Mouse (Mus musculus): ENCODE measurements around the gene Phip. TPM values are rescaled to one million over a fixed set of nuclear protein-coding genes. Genes with fewer than 3 reads are reported as not detected.

The Phip gene
- polyA plus RNA-seq, 1 experiment from 2014 or later, result 136 TPM

DNA sequence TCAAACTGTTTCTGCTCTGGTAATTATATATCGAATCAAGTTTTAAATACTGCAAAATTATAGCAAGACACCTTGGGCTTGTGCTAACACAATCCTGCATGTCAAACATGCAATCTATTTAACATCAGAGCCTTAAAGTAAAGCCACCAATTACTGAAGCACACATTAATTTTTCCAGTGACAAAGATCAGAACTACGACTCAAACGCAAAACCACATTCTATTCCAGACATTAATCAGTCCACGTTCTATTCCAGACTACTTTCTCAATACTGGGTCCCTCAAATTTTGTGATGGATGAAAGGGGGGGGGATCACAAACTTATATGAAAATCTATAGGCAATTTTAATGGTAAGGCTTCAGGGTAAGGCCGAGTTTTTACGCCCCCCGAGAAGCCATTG lies 68.1 kb downstream of the Phip start:
- Histone ChIP-seq H3K4me1 (ENCODE audit: control insufficient read depth, insufficient read depth, low read length) (no peaks in the 10 kb centered on the region), H3K27me3 (ENCODE audit: control insufficient read depth, insufficient read depth, low read length) (no peaks in the 10 kb centered on the region), H3K4me2 (no peak overlapping the region), H3K36me3 (ENCODE audit: control insufficient read depth, insufficient read depth, low read length) (peaks cover 13% of the 10 kb centered on the region), H3K9ac (ENCODE audit: low read length) (no peak overlapping the region), H3K27ac (ENCODE audit: low read depth, low read length) (no peak overlapping the region), H3K4me3 (ENCODE audit: low read depth, low read length) (no peak overlapping the region), H3K9me3 (ENCODE audit: control insufficient read depth, low read length) (no peaks in the 10 kb centered on the region)
- no peak for DNase-seq (ENCODE audit: low spot score, missing footprints)
- 95% methylated on average over 7 of the region's 7 CpGs for WGBS
- ATAC-seq (ENCODE audit: low FRiP score), result no peak

GRCm38 (mm10) chr9:82888645-82889044 lies 86.7 kb downstream of the Phip start:
- no peak for ATAC-seq (ENCODE audit: low FRiP score)
- Histone ChIP-seq H3K4me2 (no peak overlapping the region), H3K4me3 (ENCODE audit: low read depth, low read length) (no peak overlapping the region), H3K9ac (ENCODE audit: low read length) (no peak overlapping the region), H3K27ac (ENCODE audit: low read depth, low read length) (no peak overlapping the region), H3K36me3 (ENCODE audit: control insufficient read depth, insufficient read depth, low read length) (peaks cover 21% of the 10 kb centered on the region), H3K9me3 (ENCODE audit: control insufficient read depth, low read length) (no peaks in the 10 kb centered on the region), H3K27me3 (ENCODE audit: control insufficient read depth, insufficient read depth, low read length) (no peaks in the 10 kb centered on the region), H3K4me1 (ENCODE audit: control insufficient read depth, insufficient read depth, low read length) (no peaks in the 10 kb centered on the region)
- DNase-seq (ENCODE audit: low spot score, missing footprints), result no peak

DNA sequence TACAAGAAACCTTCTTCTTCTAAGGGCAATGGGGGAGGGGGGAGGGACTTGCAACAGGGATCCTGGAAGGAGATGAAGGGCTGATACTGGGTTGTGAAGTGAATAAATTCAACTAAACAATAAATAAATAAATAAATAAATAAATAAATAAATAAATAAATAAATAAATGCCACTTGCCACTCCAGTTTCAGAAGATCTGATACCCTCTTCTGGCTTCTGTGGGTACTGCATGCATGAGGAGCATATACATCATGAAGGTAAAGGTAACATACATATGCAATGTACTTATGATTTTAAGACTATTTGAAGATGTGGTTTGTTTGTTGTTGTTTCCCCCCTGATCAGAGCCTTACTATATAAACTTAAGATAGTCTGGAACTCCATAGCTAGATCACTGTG lies 91.1 kb downstream of the Phip start:
- Histone ChIP-seq H3K4me2 (no peak overlapping the region), H3K4me1 (ENCODE audit: control insufficient read depth, insufficient read depth, low read length) (no peaks in the 10 kb centered on the region), H3K27me3 (ENCODE audit: control insufficient read depth, insufficient read depth, low read length) (no peaks in the 10 kb centered on the region), H3K4me3 (ENCODE audit: low read depth, low read length) (no peak overlapping the region), H3K9me3 (ENCODE audit: control insufficient read depth, low read length) (no peaks in the 10 kb centered on the region), H3K9ac (ENCODE audit: low read length) (no peak overlapping the region), H3K36me3 (ENCODE audit: control insufficient read depth, insufficient read depth, low read length) (peaks cover 29% of the 10 kb centered on the region), H3K27ac (ENCODE audit: low read depth, low read length) (no peak overlapping the region)
- no peak for DNase-seq (ENCODE audit: low spot score, missing footprints)
- no peak for ATAC-seq (ENCODE audit: low FRiP score)

GRCm38 (mm10) chr9:82877078-82877477 lies 98.2 kb downstream of the Phip start:
- Histone ChIP-seq H3K4me2 (no peak overlapping the region), H3K9ac (ENCODE audit: low read length) (no peak overlapping the region), H3K9me3 (ENCODE audit: control insufficient read depth, low read length) (no peaks in the 10 kb centered on the region), H3K4me1 (ENCODE audit: control insufficient read depth, insufficient read depth, low read length) (no peaks in the 10 kb centered on the region), H3K4me3 (ENCODE audit: low read depth, low read length) (no peak overlapping the region), H3K27me3 (ENCODE audit: control insufficient read depth, insufficient read depth, low read length) (no peaks in the 10 kb centered on the region), H3K36me3 (ENCODE audit: control insufficient read depth, insufficient read depth, low read length) (peaks cover 27% of the 10 kb centered on the region), H3K27ac (ENCODE audit: low read depth, low read length) (no peak overlapping the region)
- no peak for DNase-seq (ENCODE audit: low spot score, missing footprints)
- ATAC-seq (ENCODE audit: low FRiP score), result no peak
- 88% methylated on average over 1 of the region's 1 CpGs for WGBS

GRCm38 (mm10) chr9:82867698-82868097 lies 107.6 kb downstream of the Phip start:
- WGBS, result 97% methylated on average over 3 of the region's 3 CpGs
- H3K4me2 ChIP-seq, result no peak overlapping the region
- H3K36me3 ChIP-seq (ENCODE audit: control insufficient read depth, insufficient read depth, low read length), result 0 out of 2 replicates have a peak, but pooled peaks cover 4% of the 10 kb centered on the region
- no peaks in the 10 kb centered on the region for H3K4me1 ChIP-seq (ENCODE audit: control insufficient read depth, insufficient read depth, low read length)
- H3K4me3 ChIP-seq (ENCODE audit: low read depth, low read length), result no peak overlapping the region
- no peak overlapping the region for H3K27ac ChIP-seq (ENCODE audit: low read depth, low read length)
- H3K9me3 ChIP-seq (ENCODE audit: control insufficient read depth, low read length), result no peaks in the 10 kb centered on the region
- ATAC-seq (ENCODE audit: low FRiP score) (no peak), DNase-seq (ENCODE audit: low spot score, missing footprints) (no peak)
- no peaks in the 10 kb centered on the region for H3K27me3 ChIP-seq (ENCODE audit: control insufficient read depth, insufficient read depth, low read length)
- H3K9ac ChIP-seq (ENCODE audit: low read length), result no peak overlapping the region

GRCm38 (mm10) chr9:82866121-82866520 lies 109.2 kb downstream of the Phip start:
- WGBS, result 88% methylated on average over 1 of the region's 1 CpGs
- Histone ChIP-seq H3K36me3 (ENCODE audit: control insufficient read depth, insufficient read depth, low read length) (no peaks in the 10 kb centered on the region), H3K27ac (ENCODE audit: low read depth, low read length) (no peak overlapping the region), H3K4me1 (ENCODE audit: control insufficient read depth, insufficient read depth, low read length) (no peaks in the 10 kb centered on the region), H3K9ac (ENCODE audit: low read length) (no peak overlapping the region), H3K4me2 (no peak overlapping the region), H3K27me3 (ENCODE audit: control insufficient read depth, insufficient read depth, low read length) (no peaks in the 10 kb centered on the region), H3K4me3 (ENCODE audit: low read depth, low read length) (no peak overlapping the region), H3K9me3 (ENCODE audit: control insufficient read depth, low read length) (no peaks in the 10 kb centered on the region)
- ATAC-seq (ENCODE audit: low FRiP score) (no peak), DNase-seq (ENCODE audit: low spot score, missing footprints) (no peak)

DNA sequence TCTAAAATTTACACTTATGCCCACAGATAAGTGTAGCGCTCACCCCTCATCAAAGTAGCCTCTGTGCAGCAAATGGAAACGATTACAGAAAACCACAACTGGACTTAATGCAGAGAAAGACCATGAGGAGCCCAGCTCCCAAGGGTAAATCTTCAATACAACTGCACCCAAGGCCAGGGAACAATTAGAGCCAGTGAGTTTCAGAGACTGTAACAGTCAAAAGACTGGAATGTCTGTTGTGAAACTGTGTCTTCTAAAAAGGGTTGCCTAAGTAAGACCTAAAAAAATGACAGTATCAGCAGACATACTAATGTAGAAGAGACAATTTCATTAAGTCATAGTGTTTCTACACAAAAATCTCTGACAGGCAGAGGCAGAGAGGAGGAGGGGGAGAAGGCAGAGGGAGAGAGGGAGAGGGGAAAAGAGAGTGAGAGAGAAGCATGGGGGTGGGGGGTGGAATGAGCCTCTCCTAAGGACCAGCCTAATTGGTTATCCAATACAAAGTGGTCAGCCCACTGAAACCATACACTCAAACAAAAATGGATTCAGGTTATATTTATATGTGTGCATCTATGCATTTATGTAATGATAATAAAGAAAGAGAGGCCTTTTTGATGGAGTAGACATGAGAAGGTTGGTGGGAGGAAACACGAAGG lies 113.4 kb downstream of the Phip start:
- WGBS, result 93% methylated on average over 3 of the region's 3 CpGs
- Histone ChIP-seq H3K4me1 (ENCODE audit: control insufficient read depth, insufficient read depth, low read length) (no peaks in the 10 kb centered on the region), H3K9ac (ENCODE audit: low read length) (no peak overlapping the region), H3K9me3 (ENCODE audit: control insufficient read depth, low read length) (no peaks in the 10 kb centered on the region), H3K4me3 (ENCODE audit: low read depth, low read length) (no peak overlapping the region), H3K36me3 (ENCODE audit: control insufficient read depth, insufficient read depth, low read length) (no peaks in the 10 kb centered on the region), H3K27ac (ENCODE audit: low read depth, low read length) (no peak overlapping the region), H3K4me2 (no peak overlapping the region), H3K27me3 (ENCODE audit: control insufficient read depth, insufficient read depth, low read length) (no peaks in the 10 kb centered on the region)
- no peak for ATAC-seq (ENCODE audit: low FRiP score)
- no peak for DNase-seq (ENCODE audit: low spot score, missing footprints)

DNA sequence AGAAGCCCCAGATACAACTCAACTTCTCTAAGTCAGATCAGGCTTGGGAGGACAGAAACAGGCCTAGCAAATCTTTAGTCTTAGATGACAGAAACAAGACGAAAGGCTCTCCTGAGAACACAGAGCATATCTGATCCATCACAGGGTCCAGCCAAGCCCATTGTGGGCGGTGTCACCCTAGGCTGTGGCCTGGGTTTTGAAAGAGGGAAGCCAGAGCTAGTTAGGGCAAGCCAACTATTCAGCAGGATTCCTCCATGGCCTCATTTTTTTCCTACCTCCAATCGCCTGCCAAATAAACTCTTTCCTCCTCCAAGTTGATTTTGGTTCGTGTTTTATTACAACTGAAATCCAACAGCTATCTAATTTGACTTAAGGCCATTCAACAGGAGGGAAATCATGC lies 114.0 kb downstream of the Phip start:
- 85% methylated on average over 4 of the region's 4 CpGs for WGBS
- ATAC-seq (ENCODE audit: low FRiP score) (no peak), DNase-seq (ENCODE audit: low spot score, missing footprints) (no peak)
- Histone ChIP-seq H3K27me3 (ENCODE audit: control insufficient read depth, insufficient read depth, low read length) (no peaks in the 10 kb centered on the region), H3K4me2 (no peak overlapping the region), H3K4me3 (ENCODE audit: low read depth, low read length) (no peak overlapping the region), H3K4me1 (ENCODE audit: control insufficient read depth, insufficient read depth, low read length) (no peaks in the 10 kb centered on the region), H3K9ac (ENCODE audit: low read length) (no peak overlapping the region), H3K9me3 (ENCODE audit: control insufficient read depth, low read length) (no peaks in the 10 kb centered on the region), H3K36me3 (ENCODE audit: control insufficient read depth, insufficient read depth, low read length) (no peaks in the 10 kb centered on the region), H3K27ac (ENCODE audit: low read depth, low read length) (no peak overlapping the region)

DNA sequence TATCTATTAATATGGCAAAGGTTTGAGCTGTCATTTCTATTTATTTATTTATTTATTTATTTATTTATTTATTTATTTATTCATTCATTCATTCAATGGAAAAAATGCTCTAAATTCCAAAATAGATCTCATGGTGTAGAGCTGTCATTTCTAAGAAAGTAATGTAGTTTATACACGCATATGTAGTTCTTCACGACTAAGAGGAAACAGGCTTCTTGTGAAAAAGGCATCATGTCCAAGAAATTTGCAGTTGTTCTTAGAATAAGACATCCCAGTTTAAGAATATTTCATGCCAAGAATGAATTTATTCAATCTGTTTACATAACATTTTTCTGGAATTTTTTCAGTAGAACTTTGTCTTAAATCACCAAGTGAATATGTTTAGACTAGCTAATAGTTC lies 114.5 kb downstream of the Phip start:
- 92% methylated on average over 2 of the region's 2 CpGs for WGBS
- no peak overlapping the region for H3K4me3 ChIP-seq (ENCODE audit: low read depth, low read length)

More for the DNA sequence above, 114.5 kb downstream of the Phip start:
- H3K27me3 ChIP-seq (ENCODE audit: control insufficient read depth, insufficient read depth, low read length), result no peaks in the 10 kb centered on the region
- no peak overlapping the region for H3K4me2 ChIP-seq
- no peaks in the 10 kb centered on the region for H3K9me3 ChIP-seq (ENCODE audit: control insufficient read depth, low read length)
- H3K4me1 ChIP-seq (ENCODE audit: control insufficient read depth, insufficient read depth, low read length), result no peaks in the 10 kb centered on the region
- H3K36me3 ChIP-seq (ENCODE audit: control insufficient read depth, insufficient read depth, low read length), result no peaks in the 10 kb centered on the region
- H3K9ac ChIP-seq (ENCODE audit: low read length), result no peak overlapping the region
- no peak overlapping the region for H3K27ac ChIP-seq (ENCODE audit: low read depth, low read length)
- ATAC-seq (ENCODE audit: low FRiP score), result no peak
- DNase-seq (ENCODE audit: low spot score, missing footprints), result no peak
